Mouse (Mus musculus) ovary, adult 18-20 months (tissue): ENCODE data around the gene Alox12.

ENCODE experiments used
- DNase-seq: peaks from one replicate; pipeline ENCODE4 v3.0.0; 2022; ENCODE audit warnings: low spot score, mixed read lengths

Gene Alox12

GRCm38 (mm10) chr11:70193354-70194285 is 61.5 kb downstream of the Alox12 start:
- DNase-seq = no peak

- DNase-seq = no peak
These were observed 63.0 kb downstream of the Alox12 start for GRCm38 (mm10) chr11:70192157-70192556.
